Mouse (Mus musculus) embryonic fibroblast, embryonic 13.5 days (primary cell): ENCODE data around the gene Gm47841.

Experiments
- CTCF ChIP-seq: IDR thresholded peaks from 2 replicates; pipeline ENCODE4 v1.5.1; 2011; ENCODE audit warnings: mild to moderate bottlenecking, control low read depth, low read length, moderate library complexity, borderline replicate concordance; ENCODE audit not compliant: insufficient read depth
- POLR2A ChIP-seq: IDR thresholded peaks from 2 replicates; pipeline ENCODE4 v1.6.1; 2011; ENCODE audit warnings: low read depth, mild to moderate bottlenecking, control low read depth, low read length, moderate library complexity

GRCm38 (mm10) chr15:101095392-101095791 lies 48.2 kb upstream of the Gm47841 start:
- TF ChIP-seq CTCF (no peak), POLR2A (no peak)
